Mouse (Mus musculus): ENCODE results near the gene Map2k2. TPM values are rescaled to one million over a fixed set of nuclear protein-coding genes. Genes with fewer than 3 reads are reported as not detected.
"Not testable (repeated sequence)": the region's sequence is repeated elsewhere in the genome, so short reads cannot be mapped to it uniquely, and the experiment has no call there.

The Map2k2 gene
- polyA plus RNA-seq, 1 experiment from 2014 or later: 191 TPM

GRCm38 (mm10) chr10:81168087-81168431 lies 62.3 kb downstream of the Map2k2 start:
- peak overlapping the region; percentile 96 for H3K4me3 ChIP-seq (ENCODE audit: low read depth, low read length)
- peak overlapping the region; percentile 36; the same call in 1 of the 2 replicates for H3K27ac ChIP-seq (replicated peaks; ENCODE audit: low read depth, low read length)
- peak; percentile 64 for ATAC-seq (replicated peaks; ENCODE audit: insufficient number of reproducible peaks, low FRiP score, low TSS enrichment, low read depth)
- H3K9ac ChIP-seq (replicated peaks; ENCODE audit: low read length): no peak overlapping the region
- 8% methylated on average over 5 of the region's 5 CpGs for WGBS
- H3K36me3 ChIP-seq (replicated peaks; ENCODE audit: control insufficient read depth, insufficient read depth, low read depth, low read length): no peaks in the 10 kb centered on the region; the same call in 1 of the 2 replicates
- H3K27me3 ChIP-seq (ENCODE audit: control insufficient read depth, insufficient read depth, low read length): no peaks in the 10 kb centered on the region
- DNase-seq (ENCODE audit: low spot score): no peak
- peak overlapping the region; percentile 55 for H3K4me2 ChIP-seq (ENCODE audit: low read depth, low read length)
- peaks cover 2% of the 10 kb centered on the region; the same call in 1 of the 2 replicates for H3K4me1 ChIP-seq (ENCODE audit: control insufficient read depth, insufficient read depth, low read length)
- no peaks in the 10 kb centered on the region for H3K9me3 ChIP-seq (replicated peaks; ENCODE audit: control insufficient read depth, low read length)

GRCm38 (mm10) chr10:81168521-81169244 lies 63.0 kb downstream of the Map2k2 start:
- DNase-seq (ENCODE audit: low spot score) (peak; percentile 87), ATAC-seq (replicated peaks; ENCODE audit: insufficient number of reproducible peaks, low FRiP score, low TSS enrichment, low read depth) (0 out of 2 replicates have a peak, but pooled peaks have one; percentile 16)
- Histone ChIP-seq H3K27ac (replicated peaks; ENCODE audit: low read depth, low read length) (peak overlapping the region; percentile 36; the same call in 1 of the 2 replicates), H3K9me3 (replicated peaks; ENCODE audit: control insufficient read depth, low read length) (no peaks in the 10 kb centered on the region), H3K9ac (replicated peaks; ENCODE audit: low read length) (peak overlapping the region; percentile 48), H3K4me2 (ENCODE audit: low read depth, low read length) (peak overlapping the region; percentile 55), H3K4me1 (ENCODE audit: control insufficient read depth, insufficient read depth, low read length) (peaks cover 2% of the 10 kb centered on the region; the same call in 1 of the 2 replicates), H3K27me3 (ENCODE audit: control insufficient read depth, insufficient read depth, low read length) (no peaks in the 10 kb centered on the region), H3K36me3 (replicated peaks; ENCODE audit: control insufficient read depth, insufficient read depth, low read depth, low read length) (no peaks in the 10 kb centered on the region; the same call in 1 of the 2 replicates), H3K4me3 (ENCODE audit: low read depth, low read length) (peak overlapping the region; percentile 96)
- WGBS: 4% methylated on average over 29 of the region's 29 CpGs

GRCm38 (mm10) chr10:81169411-81169900 lies 63.7 kb downstream of the Map2k2 start:
- H3K4me1 ChIP-seq (ENCODE audit: control insufficient read depth, insufficient read depth, low read length); ATAC-seq (replicated peaks; ENCODE audit: insufficient number of reproducible peaks, low FRiP score, low TSS enrichment, low read depth); H3K9me3 ChIP-seq (replicated peaks; ENCODE audit: control insufficient read depth, low read length); H3K9ac ChIP-seq (replicated peaks; ENCODE audit: low read length); H3K27me3 ChIP-seq (ENCODE audit: control insufficient read depth, insufficient read depth, low read length); H3K36me3 ChIP-seq (replicated peaks; ENCODE audit: control insufficient read depth, insufficient read depth, low read depth, low read length); H3K27ac ChIP-seq (replicated peaks; ENCODE audit: low read depth, low read length); H3K4me3 ChIP-seq (ENCODE audit: low read depth, low read length); DNase-seq (ENCODE audit: low spot score); H3K4me2 ChIP-seq (ENCODE audit: low read depth, low read length): not testable (repeated sequence)
- WGBS: 42% methylated on average over 13 of the region's 14 CpGs

- no peaks in the 10 kb centered on the region for H3K27me3 ChIP-seq (ENCODE audit: control insufficient read depth, insufficient read depth, low read length)
- H3K36me3 ChIP-seq (replicated peaks; ENCODE audit: control insufficient read depth, insufficient read depth, low read depth, low read length): peaks cover 6% of the 10 kb centered on the region
- WGBS: 5% methylated on average over 21 of the region's 21 CpGs
- H3K27ac ChIP-seq (replicated peaks; ENCODE audit: low read depth, low read length): peak overlapping the region; percentile 71
- DNase-seq (ENCODE audit: low spot score) (peak; percentile 89), ATAC-seq (replicated peaks; ENCODE audit: insufficient number of reproducible peaks, low FRiP score, low TSS enrichment, low read depth) (no peak)
- 0 out of 2 replicates have a peak, but pooled peaks cover 2% of the 10 kb centered on the region for H3K4me1 ChIP-seq (ENCODE audit: control insufficient read depth, insufficient read depth, low read length)
- peak overlapping the region; percentile 46 for H3K9ac ChIP-seq (replicated peaks; ENCODE audit: low read length)
- peak overlapping the region; percentile 13; the same call in 1 of the 2 replicates for H3K4me2 ChIP-seq (ENCODE audit: low read depth, low read length)
- no peaks in the 10 kb centered on the region for H3K9me3 ChIP-seq (replicated peaks; ENCODE audit: control insufficient read depth, low read length)
- H3K4me3 ChIP-seq (ENCODE audit: low read depth, low read length): no peak overlapping the region
Observed at GRCm38 (mm10) chr10:81173132-81173531, 67.4 kb downstream of the Map2k2 start.

GRCm38 (mm10) chr10:81174617-81175344 lies 69.1 kb downstream of the Map2k2 start:
- DNase-seq (ENCODE audit: low spot score): peak; percentile 94
- Histone ChIP-seq H3K4me2 (ENCODE audit: low read depth, low read length) (peak overlapping the region; percentile 72), H3K9ac (replicated peaks; ENCODE audit: low read length) (peak overlapping the region; percentile 65), H3K27ac (replicated peaks; ENCODE audit: low read depth, low read length) (peak overlapping the region; percentile 82), H3K4me1 (ENCODE audit: control insufficient read depth, insufficient read depth, low read length) (peaks cover 2% of the 10 kb centered on the region; the same call in 1 of the 2 replicates), H3K36me3 (replicated peaks; ENCODE audit: control insufficient read depth, insufficient read depth, low read depth, low read length) (peaks cover 20% of the 10 kb centered on the region), H3K9me3 (replicated peaks; ENCODE audit: control insufficient read depth, low read length) (no peaks in the 10 kb centered on the region), H3K27me3 (ENCODE audit: control insufficient read depth, insufficient read depth, low read length) (no peaks in the 10 kb centered on the region), H3K4me3 (ENCODE audit: low read depth, low read length) (peak overlapping the region; percentile 34)
- 2% methylated on average over 29 of the region's 29 CpGs for WGBS
- peak; percentile 64 for ATAC-seq (replicated peaks; ENCODE audit: insufficient number of reproducible peaks, low FRiP score, low TSS enrichment, low read depth)

- ATAC-seq (replicated peaks; ENCODE audit: insufficient number of reproducible peaks, low FRiP score, low TSS enrichment, low read depth); H3K4me1 ChIP-seq (ENCODE audit: control insufficient read depth, insufficient read depth, low read length): not testable (repeated sequence)
Observed at GRCm38 (mm10) chr10:81175345-81175701, 69.6 kb downstream of the Map2k2 start.

GRCm38 (mm10) chr10:81175936-81176465 lies 70.3 kb downstream of the Map2k2 start:
- H3K9ac ChIP-seq (replicated peaks; ENCODE audit: low read length): peak overlapping the region; percentile 26; the same call in 1 of the 2 replicates
- WGBS: 8% methylated on average over 13 of the region's 13 CpGs
- H3K4me2 ChIP-seq (ENCODE audit: low read depth, low read length): peak overlapping the region; percentile 39
- H3K9me3 ChIP-seq (replicated peaks; ENCODE audit: control insufficient read depth, low read length): no peaks in the 10 kb centered on the region
- peaks cover 2% of the 10 kb centered on the region; the same call in 1 of the 2 replicates for H3K4me1 ChIP-seq (ENCODE audit: control insufficient read depth, insufficient read depth, low read length)
- H3K36me3 ChIP-seq (replicated peaks; ENCODE audit: control insufficient read depth, insufficient read depth, low read depth, low read length): peaks cover 31% of the 10 kb centered on the region
- H3K27me3 ChIP-seq (ENCODE audit: control insufficient read depth, insufficient read depth, low read length): no peaks in the 10 kb centered on the region
- H3K27ac ChIP-seq (replicated peaks; ENCODE audit: low read depth, low read length): no peak overlapping the region
- no peak for DNase-seq (ENCODE audit: low spot score)
- no peak for ATAC-seq (replicated peaks; ENCODE audit: insufficient number of reproducible peaks, low FRiP score, low TSS enrichment, low read depth)
- peak overlapping the region; percentile 83 for H3K4me3 ChIP-seq (ENCODE audit: low read depth, low read length)

More at GRCm38 (mm10) chr10:81175345-81175701, 69.6 kb downstream of the Map2k2 start:
- 9% methylated on average over 4 of the region's 4 CpGs for WGBS
- Histone ChIP-seq H3K27ac (replicated peaks; ENCODE audit: low read depth, low read length) (peak overlapping the region; percentile 1; the same call in 1 of the 2 replicates), H3K36me3 (replicated peaks; ENCODE audit: control insufficient read depth, insufficient read depth, low read depth, low read length) (peaks cover 25% of the 10 kb centered on the region)
- not testable (repeated sequence) for H3K9ac ChIP-seq (replicated peaks; ENCODE audit: low read length); H3K27me3 ChIP-seq (ENCODE audit: control insufficient read depth, insufficient read depth, low read length); H3K4me2 ChIP-seq (ENCODE audit: low read depth, low read length); H3K4me3 ChIP-seq (ENCODE audit: low read depth, low read length); H3K9me3 ChIP-seq (replicated peaks; ENCODE audit: control insufficient read depth, low read length)
- DNase-seq (ENCODE audit: low spot score): peak; percentile 19
